Mouse (Mus musculus) spleen, adult 2 months (tissue): ENCODE results near the gene Vdr.

Source experiments
- CTCF ChIP-seq: fragments of 200-500 bp; IDR thresholded peaks from 2 replicates; pipeline ENCODE4 v1.5.1; 2011; ENCODE audit warnings: mild to moderate bottlenecking, inconsistent platforms; ENCODE audit not compliant: insufficient read depth, insufficient read length, insufficient replicate concordance; ENCODE audit errors: extremely low read depth
- POLR2A ChIP-seq: fragments of 200-500 bp; IDR thresholded peaks from 2 replicates; pipeline ENCODE4 v1.6.1; 2011; ENCODE audit warnings: low read depth, low read length, inconsistent platforms

- no peak for TF ChIP-seq CTCF
- TF ChIP-seq POLR2A = no peak
Measured at GRCm38 (mm10) chr15:97828901-97829338, 81.5 kb downstream of the Vdr start.
